Mouse (Mus musculus) G1E-ER4 (cell line): Measurements from ENCODE around the gene Gm20388. TPM values are rescaled to one million over a fixed set of nuclear protein-coding genes. Genes with fewer than 3 reads are reported as not detected.

Experiments
- GATA1 ChIP-seq: IDR thresholded peaks from one replicate; pipeline ENCODE4 v1.8.0; 2012; ENCODE audit warnings: low read length, inconsistent platforms
- polyA plus RNA-seq: library from polyadenylated mRNA; stranded (reverse); fragments of >175 nt; gene quantifications from 2 replicates; pipeline ENCODE4 v1.2.3, GENCODE M21; 2012

Gene Gm20388
- polyA plus RNA-seq, 1 experiment = not detected

- TF ChIP-seq GATA1 = no peak
Measured at GRCm38 (mm10) chr8:120741001-120741400, 830.4 kb downstream of the Gm20388 start.

- TF ChIP-seq GATA1 = no peak
Measured at GRCm38 (mm10) chr8:120741815-120742530, 831.3 kb downstream of the Gm20388 start.

GRCm38 (mm10) chr8:120743149-120743897 is 832.7 kb downstream of the Gm20388 start:
- TF ChIP-seq GATA1 = no peak

GRCm38 (mm10) chr8:120743898-120744290 is 833.3 kb downstream of the Gm20388 start:
- TF ChIP-seq GATA1 = no peak

GRCm38 (mm10) chr8:120744448-120744847 is 833.8 kb downstream of the Gm20388 start:
- no peak for TF ChIP-seq GATA1

- TF ChIP-seq GATA1 = no peak
Measured at GRCm38 (mm10) chr8:120745226-120745625, 834.6 kb downstream of the Gm20388 start.

GRCm38 (mm10) chr8:120746007-120746701 is 835.5 kb downstream of the Gm20388 start:
- TF ChIP-seq GATA1 = no peak

GRCm38 (mm10) chr8:120747286-120747685 is 836.6 kb downstream of the Gm20388 start:
- TF ChIP-seq GATA1 = no peak

- TF ChIP-seq GATA1 = no peak
Measured at GRCm38 (mm10) chr8:120750616-120751015, 840.0 kb downstream of the Gm20388 start.

- TF ChIP-seq GATA1 = no peak
Measured at GRCm38 (mm10) chr8:120751226-120752081, 840.8 kb downstream of the Gm20388 start.

- no peak for TF ChIP-seq GATA1
Measured at GRCm38 (mm10) chr8:120752082-120752452, 841.4 kb downstream of the Gm20388 start.

- TF ChIP-seq GATA1 = no peak
Measured at GRCm38 (mm10) chr8:120753476-120753875, 842.8 kb downstream of the Gm20388 start.

GRCm38 (mm10) chr8:120755306-120756297 is 845.0 kb downstream of the Gm20388 start:
- TF ChIP-seq GATA1 = no peak

- no peak for TF ChIP-seq GATA1
Measured at GRCm38 (mm10) chr8:120758005-120758404, 847.4 kb downstream of the Gm20388 start.
